Mouse (Mus musculus) liver, adult 2 months (tissue): ENCODE measurements around the gene Pdgfb. TPM values are rescaled to one million over a fixed set of nuclear protein-coding genes. Genes with fewer than 3 reads are reported as not detected.

ENCODE experiments used
- DNase-seq: peaks from one replicate; pipeline ENCODE4 v3.0.0-alpha.2; 2011; ENCODE audit warnings: low read depth, low spot score; ENCODE audit errors: extremely low read depth
- H3K27ac ChIP-seq: fragments of 200-500 bp; replicated peaks from 2 replicates; pipeline ENCODE4 v1.5.1; 2012; ENCODE audit warnings: low read depth, mild to moderate bottlenecking, control low read depth, inconsistent platforms, low read length; ENCODE audit not compliant: insufficient read depth
- H3K27me3 ChIP-seq: fragments of 200-500 bp; 2 replicates; pipeline ENCODE4 v1.6.1; 2012; ENCODE audit warnings: mild to moderate bottlenecking, moderate library complexity, low read length, inconsistent platforms; ENCODE audit not compliant: control insufficient read depth, insufficient read depth
- H3K36me3 ChIP-seq: fragments of 200-500 bp; 2 replicates; pipeline ENCODE4 v1.6.1; 2012; ENCODE audit warnings: low read length, inconsistent platforms; ENCODE audit not compliant: control insufficient read depth, insufficient read depth
- H3K4me1 ChIP-seq: fragments of 200-500 bp; 2 replicates; pipeline ENCODE4 v1.6.1; 2011; ENCODE audit warnings: low read length; ENCODE audit not compliant: control insufficient read depth, insufficient read depth
- H3K4me3 ChIP-seq: fragments of 200-500 bp; 2 replicates; pipeline ENCODE4 v1.5.1; 2011; ENCODE audit warnings: low read depth, mild to moderate bottlenecking, control low read depth, low read length, moderate library complexity; ENCODE audit not compliant: insufficient read depth
- H3K79me2 ChIP-seq: fragments of 200-500 bp; 2 replicates; pipeline ENCODE4 v1.6.1; 2012; ENCODE audit warnings: inconsistent platforms, mild to moderate bottlenecking, low read length, moderate library complexity; ENCODE audit not compliant: control insufficient read depth, insufficient read depth
- H3K9ac ChIP-seq: fragments of 200-500 bp; 2 replicates; pipeline ENCODE4 v1.6.1; 2012; ENCODE audit warnings: low read depth, mild to moderate bottlenecking, control low read depth, inconsistent platforms, low read length
- CTCF ChIP-seq: fragments of 200-500 bp; IDR thresholded peaks from 2 replicates; pipeline ENCODE4 v1.5.1; 2011; ENCODE audit warnings: low read depth, low read length, control low read depth
- POLR2A ChIP-seq: fragments of 200-500 bp; IDR thresholded peaks from 2 replicates; pipeline ENCODE4 v1.6.1; 2011; ENCODE audit warnings: low read length, control low read depth; ENCODE audit not compliant: insufficient read depth; ENCODE audit errors: extremely low read depth
- WGBS: fragments of 180-500 bp; shearing (Covaris S2); methylation state at CpG from one replicate; pipeline ENCODE4 v1.1.7; 2018; 5-methylcytosine and 5-hydroxymethylcytosine counted together
- polyA plus RNA-seq: library from polyadenylated mRNA; depleted of rRNA; stranded (reverse); fragments of >200 nt; gene quantifications from 2 replicates; pipeline ENCODE4 v1.2.3, GENCODE M21; 2012
- total RNA-seq: library from RNA; depleted of rRNA; stranded (reverse); fragments of >200 nt; gene quantifications from 2 replicates; pipeline ENCODE4 v1.2.3, GENCODE M21; 2014

The Pdgfb gene
- total and polyA plus RNA-seq, 2 experiments = 0.65 to 1.2 TPM

- no peaks in the 10 kb centered on the region for H3K36me3 ChIP-seq
- no peak for TF ChIP-seq CTCF
- TF ChIP-seq POLR2A = no peak
- no peak for DNase-seq
- no peak overlapping the region for H3K9ac ChIP-seq
- H3K27ac ChIP-seq = no peak overlapping the region
- H3K79me2 ChIP-seq = no peaks in the 10 kb centered on the region
- no peak overlapping the region for H3K4me3 ChIP-seq
- WGBS = 77% methylated on average over 19 of the region's 19 CpGs
- H3K4me1 ChIP-seq = no peaks in the 10 kb centered on the region
- no peaks in the 10 kb centered on the region for H3K27me3 ChIP-seq
Observed at GRCm38 (mm10) chr15:80051092-80051761, 36.5 kb upstream of the Pdgfb start.

- Histone ChIP-seq H3K36me3 (no peaks in the 10 kb centered on the region), H3K4me1 (no peaks in the 10 kb centered on the region), H3K4me3 (no peak overlapping the region), H3K9ac (no peak overlapping the region), H3K79me2 (no peaks in the 10 kb centered on the region), H3K27me3 (no peaks in the 10 kb centered on the region), H3K27ac (no peak overlapping the region)
- no peak for DNase-seq
- TF ChIP-seq POLR2A (no peak), CTCF (no peak)
- 74% methylated on average over 4 of the region's 4 CpGs for WGBS
Observed at GRCm38 (mm10) chr15:80050093-80050492, 35.3 kb upstream of the Pdgfb start.

GRCm38 (mm10) chr15:80047973-80048372 is 33.2 kb upstream of the Pdgfb start:
- Histone ChIP-seq H3K27ac (no peak overlapping the region), H3K36me3 (no peaks in the 10 kb centered on the region), H3K4me3 (no peak overlapping the region), H3K27me3 (no peaks in the 10 kb centered on the region), H3K4me1 (no peaks in the 10 kb centered on the region), H3K79me2 (no peaks in the 10 kb centered on the region), H3K9ac (no peak overlapping the region)
- DNase-seq = no peak
- WGBS = 57% methylated on average over 5 of the region's 5 CpGs
- no peak for TF ChIP-seq POLR2A
- no peak for TF ChIP-seq CTCF

GRCm38 (mm10) chr15:80047242-80047641 is 32.5 kb upstream of the Pdgfb start:
- H3K4me1 ChIP-seq = no peaks in the 10 kb centered on the region
- H3K27ac ChIP-seq = no peak overlapping the region
- no peaks in the 10 kb centered on the region for H3K27me3 ChIP-seq
- H3K9ac ChIP-seq = no peak overlapping the region
- TF ChIP-seq POLR2A (no peak), CTCF (no peak)
- WGBS = 29% methylated on average over 2 of the region's 2 CpGs
- no peaks in the 10 kb centered on the region for H3K79me2 ChIP-seq
- DNase-seq = no peak
- no peaks in the 10 kb centered on the region for H3K36me3 ChIP-seq
- H3K4me3 ChIP-seq = no peak overlapping the region

- DNase-seq = no peak
- WGBS = 100% methylated on average over 2 of the region's 2 CpGs
Observed at GRCm38 (mm10) chr15:80045749-80046148, 31.0 kb upstream of the Pdgfb start.

GRCm38 (mm10) chr15:80044249-80044648 is 29.5 kb upstream of the Pdgfb start:
- H3K4me3 ChIP-seq = no peak overlapping the region
- TF ChIP-seq POLR2A (no peak), CTCF (no peak)
- no peak overlapping the region for H3K9ac ChIP-seq
- 90% methylated on average over 10 of the region's 10 CpGs for WGBS
- H3K4me1 ChIP-seq = no peaks in the 10 kb centered on the region
- no peaks in the 10 kb centered on the region for H3K79me2 ChIP-seq
- no peaks in the 10 kb centered on the region for H3K36me3 ChIP-seq
- H3K27me3 ChIP-seq = no peaks in the 10 kb centered on the region
- H3K27ac ChIP-seq = no peak overlapping the region
- DNase-seq = no peak

More at GRCm38 (mm10) chr15:80045749-80046148, 31.0 kb upstream of the Pdgfb start:
- H3K79me2 ChIP-seq = no peaks in the 10 kb centered on the region
- H3K4me1 ChIP-seq = no peaks in the 10 kb centered on the region
- H3K36me3 ChIP-seq = no peaks in the 10 kb centered on the region
- H3K4me3 ChIP-seq = no peak overlapping the region
- TF ChIP-seq POLR2A (no peak), CTCF (no peak)
- no peak overlapping the region for H3K9ac ChIP-seq
- H3K27me3 ChIP-seq = no peaks in the 10 kb centered on the region
- no peak overlapping the region for H3K27ac ChIP-seq
